Mouse (Mus musculus) neural tube, embryonic 12.5 days (tissue): ENCODE data around the gene Fam114a1. TPM values are rescaled to one million over a fixed set of nuclear protein-coding genes. Genes with fewer than 3 reads are reported as not detected.

Experiments
- ATAC-seq: fragments of 200-750 bp; cut with Nextera tagmentation; 2 replicates; pipeline ENCODE4 v1.8.0; 2017; ENCODE audit warnings: low read depth, mild to moderate bottlenecking, moderate TSS enrichment, moderate library complexity; ENCODE audit not compliant: low FRiP score
- H3K27ac ChIP-seq: fragments of 300-500 bp; sonication (generic); 2 replicates; pipeline ENCODE4 v1.5.1; 2016
- H3K27me3 ChIP-seq: fragments of 300-500 bp; sonication (generic); replicated peaks from 2 replicates; pipeline ENCODE4 v1.6.1; 2016; ENCODE audit warnings: mild to moderate bottlenecking
- H3K36me3 ChIP-seq: fragments of 300-500 bp; sonication (generic); 2 replicates; pipeline ENCODE4 v1.6.1; 2016; ENCODE audit warnings: mild to moderate bottlenecking
- H3K4me1 ChIP-seq: fragments of 300-500 bp; sonication (generic); 2 replicates; pipeline ENCODE4 v1.6.1; 2016
- H3K4me2 ChIP-seq: fragments of 300-500 bp; sonication (generic); replicated peaks from 2 replicates; pipeline ENCODE4 v1.6.1; 2016; ENCODE audit warnings: mild to moderate bottlenecking
- H3K4me3 ChIP-seq: fragments of 300-500 bp; sonication (generic); 2 replicates; pipeline ENCODE4 v1.5.1; 2016
- H3K9ac ChIP-seq: fragments of 300-500 bp; sonication (generic); 2 replicates; pipeline ENCODE4 v1.6.1; 2016; ENCODE audit warnings: mild to moderate bottlenecking
- H3K9me3 ChIP-seq: fragments of 300-500 bp; sonication (generic); 2 replicates; pipeline ENCODE4 v1.6.1; 2016; ENCODE audit warnings: mild to moderate bottlenecking
- WGBS: fragments of 180-500 bp; shearing (Covaris S2); methylation state at CpG from one replicate; pipeline ENCODE4 v1.1.7; 2016; 5-methylcytosine and 5-hydroxymethylcytosine counted together
- polyA plus RNA-seq: library from polyadenylated mRNA; unstranded; fragments of >200 nt; fragmentation: Nextera tagmentation; extraction: Ambion mirVana; gene quantifications from 2 replicates; pipeline ENCODE4 v1.2.1, GENCODE M21; 2016

Fam114a1 gene
- polyA plus RNA-seq, 1 experiment from 2014 or later, result 18.2 TPM

- 46% methylated on average over 7 of the region's 7 CpGs for WGBS
- Histone ChIP-seq H3K9me3 (no peaks in the 10 kb centered on the region), H3K27ac (no peak overlapping the region), H3K4me3 (no peak overlapping the region), H3K27me3 (no peaks in the 10 kb centered on the region), H3K4me1 (no peaks in the 10 kb centered on the region), H3K4me2 (no peak overlapping the region), H3K9ac (no peak overlapping the region), H3K36me3 (no peaks in the 10 kb centered on the region)
- ATAC-seq, result no peak
These were observed 42.2 kb downstream of the Fam114a1 start for GRCm38 (mm10) chr5:65011901-65012573.

DNA sequence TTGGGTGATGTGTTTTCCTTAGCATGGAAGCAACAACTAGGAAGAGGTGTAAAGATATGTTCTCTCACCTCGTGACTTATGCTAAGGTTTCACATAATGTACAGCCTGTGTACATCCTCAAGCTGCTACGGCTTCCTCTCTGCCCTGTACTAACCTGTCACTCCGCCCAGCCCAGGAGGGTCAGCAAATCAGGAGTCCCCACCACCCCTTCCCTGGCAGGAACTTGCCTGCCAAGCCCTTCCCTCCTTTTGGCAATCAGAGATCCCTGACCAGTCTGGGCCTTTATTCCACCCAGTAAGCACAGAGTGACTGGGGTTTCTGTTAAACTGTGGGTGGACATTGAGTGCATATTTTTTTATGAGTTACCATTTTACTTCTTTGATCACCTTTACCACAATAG, 45.6 kb downstream of the Fam114a1 start:
- 91% methylated on average over 3 of the region's 3 CpGs for WGBS
- no peaks in the 10 kb centered on the region for H3K36me3 ChIP-seq
- H3K27me3 ChIP-seq, result no peaks in the 10 kb centered on the region
- H3K4me2 ChIP-seq, result no peak overlapping the region
- H3K9me3 ChIP-seq, result no peaks in the 10 kb centered on the region
- no peaks in the 10 kb centered on the region; the same call in 1 of the 2 replicates for H3K4me1 ChIP-seq
- H3K9ac ChIP-seq, result no peak overlapping the region
- no peak for ATAC-seq
- no peak overlapping the region for H3K4me3 ChIP-seq
- no peak overlapping the region for H3K27ac ChIP-seq

DNA sequence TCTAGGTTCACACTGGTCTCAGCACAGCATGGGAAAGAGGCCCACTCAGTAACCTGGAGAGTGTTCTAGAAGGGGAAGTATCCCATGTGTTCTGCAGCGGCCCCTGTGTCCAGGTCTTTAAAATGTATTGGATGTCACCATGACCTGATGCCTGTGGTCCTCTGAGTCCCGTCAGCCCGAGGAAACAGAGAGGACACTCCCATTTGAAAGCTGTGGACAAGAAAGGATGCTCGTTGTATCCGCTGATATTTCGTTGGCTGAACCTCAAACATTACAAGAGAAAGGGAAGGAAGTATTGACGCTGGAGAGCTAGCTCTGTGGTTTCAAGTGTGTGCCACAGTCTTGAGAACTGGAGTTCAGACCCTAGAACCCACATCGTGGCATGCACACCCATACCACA, 49.2 kb downstream of the Fam114a1 start:
- no peak for ATAC-seq
- Histone ChIP-seq H3K4me2 (no peak overlapping the region), H3K4me3 (no peak overlapping the region), H3K9me3 (no peaks in the 10 kb centered on the region), H3K27ac (no peak overlapping the region), H3K4me1 (no peaks in the 10 kb centered on the region; the same call in 1 of the 2 replicates), H3K27me3 (no peaks in the 10 kb centered on the region), H3K9ac (no peak overlapping the region), H3K36me3 (no peaks in the 10 kb centered on the region)
- WGBS, result 83% methylated on average over 8 of the region's 8 CpGs

- Histone ChIP-seq H3K4me3 (no peak overlapping the region), H3K36me3 (no peaks in the 10 kb centered on the region), H3K4me2 (no peak overlapping the region), H3K9ac (no peak overlapping the region), H3K27ac (no peak overlapping the region), H3K27me3 (no peaks in the 10 kb centered on the region), H3K4me1 (no peaks in the 10 kb centered on the region; the same call in 1 of the 2 replicates), H3K9me3 (no peaks in the 10 kb centered on the region)
- 60% methylated on average over 7 of the region's 7 CpGs for WGBS
- 0 out of 2 replicates have a peak, but pooled peaks have one; percentile 61 for ATAC-seq
These were observed 50.0 kb downstream of the Fam114a1 start for GRCm38 (mm10) chr5:65019823-65020222.

DNA sequence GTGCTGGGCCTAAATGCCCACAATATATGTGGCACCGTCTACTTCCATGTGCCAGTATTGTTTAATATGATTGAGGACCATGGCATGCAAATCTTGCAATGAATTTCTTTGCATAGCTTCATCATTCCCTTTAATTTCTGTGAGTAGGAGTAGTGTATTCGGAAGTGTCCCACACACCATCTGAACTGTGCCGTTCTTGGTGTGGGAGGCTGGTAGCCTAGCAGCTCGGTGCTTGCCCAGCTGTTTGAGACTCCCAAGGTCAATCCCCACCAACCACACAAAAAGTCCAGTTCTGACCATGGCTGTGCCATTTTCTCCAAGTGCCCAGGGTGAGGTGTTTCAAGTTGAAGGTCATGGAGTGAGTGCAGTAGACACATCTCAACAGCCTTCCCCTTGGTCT, 52.1 kb downstream of the Fam114a1 start:
- no peaks in the 10 kb centered on the region for H3K9me3 ChIP-seq
- no peak overlapping the region for H3K9ac ChIP-seq
- H3K27ac ChIP-seq, result no peak overlapping the region
- no peak overlapping the region for H3K4me3 ChIP-seq
- no peak for ATAC-seq
- H3K36me3 ChIP-seq, result no peaks in the 10 kb centered on the region
- H3K4me2 ChIP-seq, result no peak overlapping the region
- 92% methylated on average over 4 of the region's 4 CpGs for WGBS
- no peaks in the 10 kb centered on the region; the same call in 1 of the 2 replicates for H3K4me1 ChIP-seq
- no peaks in the 10 kb centered on the region for H3K27me3 ChIP-seq

DNA sequence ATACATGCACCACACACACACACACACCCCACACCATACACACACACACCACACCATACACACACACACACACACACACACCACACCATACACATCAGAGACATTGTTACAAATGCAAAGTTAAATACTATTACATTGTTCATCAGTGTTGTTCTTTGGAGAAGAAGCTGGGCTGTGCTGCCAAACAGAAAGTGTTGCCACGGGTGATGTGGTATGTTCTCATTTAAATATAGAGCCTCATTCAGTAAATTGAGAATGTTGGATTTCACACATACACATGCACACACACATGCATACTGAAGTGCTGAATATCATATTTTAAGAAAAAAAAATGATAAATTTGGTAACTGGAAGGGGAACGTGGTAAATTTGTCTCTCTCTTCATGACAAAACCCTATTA, 54.8 kb downstream of the Fam114a1 start:
- Histone ChIP-seq H3K9me3 (no peaks in the 10 kb centered on the region), H3K4me2 (no peak overlapping the region), H3K9ac (no peak overlapping the region), H3K27ac (no peak overlapping the region), H3K27me3 (no peaks in the 10 kb centered on the region), H3K36me3 (no peaks in the 10 kb centered on the region), H3K4me1 (peaks cover 14% of the 10 kb centered on the region), H3K4me3 (no peak overlapping the region)
- WGBS, result 76% methylated on average over 2 of the region's 2 CpGs
- ATAC-seq, result no peak

DNA sequence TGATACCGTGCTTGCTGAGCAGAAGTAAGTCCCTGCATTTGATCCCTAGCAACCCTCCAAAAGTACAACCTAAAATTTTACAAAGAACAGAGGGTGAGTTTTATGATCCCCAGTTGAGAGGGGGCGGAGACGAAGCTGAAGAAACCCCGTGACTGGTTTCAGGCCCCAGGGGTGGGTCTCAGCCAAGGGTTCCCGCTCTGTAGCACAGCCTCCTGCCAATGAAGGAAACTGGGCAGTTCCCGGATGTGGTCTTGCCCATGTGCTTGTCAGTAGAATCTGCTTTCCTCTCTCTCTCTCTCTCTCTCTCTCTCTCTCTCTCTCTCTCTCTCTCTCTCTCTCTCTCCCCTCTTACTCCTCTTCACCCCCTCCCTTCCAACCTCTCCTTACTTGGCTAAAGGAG, 56.0 kb downstream of the Fam114a1 start:
- 47% methylated on average over 6 of the region's 6 CpGs for WGBS
- Histone ChIP-seq H3K9ac (no peak overlapping the region), H3K36me3 (no peaks in the 10 kb centered on the region), H3K4me2 (no peak overlapping the region), H3K4me1 (peaks cover 14% of the 10 kb centered on the region), H3K9me3 (no peaks in the 10 kb centered on the region), H3K27me3 (no peaks in the 10 kb centered on the region), H3K27ac (no peak overlapping the region), H3K4me3 (no peak overlapping the region)
- no peak for ATAC-seq

GRCm38 (mm10) chr5:65026776-65027175, 56.9 kb downstream of the Fam114a1 start:
- Histone ChIP-seq H3K27ac (no peak overlapping the region), H3K27me3 (no peaks in the 10 kb centered on the region), H3K4me2 (no peak overlapping the region), H3K4me3 (no peak overlapping the region), H3K4me1 (peaks cover 14% of the 10 kb centered on the region), H3K9me3 (no peaks in the 10 kb centered on the region), H3K36me3 (no peaks in the 10 kb centered on the region), H3K9ac (no peak overlapping the region)
- ATAC-seq, result no peak
- WGBS, result 82% methylated on average over 9 of the region's 9 CpGs

DNA sequence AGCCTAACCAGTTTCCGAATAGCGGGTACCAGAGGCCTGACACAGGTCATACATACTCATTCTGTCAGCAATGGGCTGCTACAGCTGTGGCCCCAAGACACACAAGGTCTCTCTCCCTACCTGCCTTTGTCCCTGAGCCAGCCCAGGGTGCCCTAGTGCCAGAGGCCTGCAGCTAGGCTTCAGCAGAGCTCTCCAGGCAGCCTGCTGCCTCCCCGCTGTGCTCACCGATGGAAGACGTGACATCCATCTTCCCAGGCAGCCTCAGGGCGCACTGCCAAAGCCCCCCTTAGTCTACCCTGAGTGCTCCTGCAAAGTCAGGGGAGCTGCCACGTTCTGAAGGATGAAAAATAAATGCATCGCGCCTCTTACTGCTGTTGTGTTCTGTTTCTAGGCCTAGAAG, 58.1 kb downstream of the Fam114a1 start:
- ATAC-seq, result peak; percentile 77; the same call in 1 of the 2 replicates
- Histone ChIP-seq H3K9me3 (no peaks in the 10 kb centered on the region), H3K9ac (no peak overlapping the region), H3K4me1 (peaks cover 14% of the 10 kb centered on the region), H3K4me3 (no peak overlapping the region), H3K4me2 (0 out of 2 replicates have a peak overlapping the region, but pooled peaks have one; percentile 9), H3K27ac (peak overlapping the region; percentile 47), H3K36me3 (no peaks in the 10 kb centered on the region), H3K27me3 (no peaks in the 10 kb centered on the region)
- 40% methylated on average over 9 of the region's 9 CpGs for WGBS

DNA sequence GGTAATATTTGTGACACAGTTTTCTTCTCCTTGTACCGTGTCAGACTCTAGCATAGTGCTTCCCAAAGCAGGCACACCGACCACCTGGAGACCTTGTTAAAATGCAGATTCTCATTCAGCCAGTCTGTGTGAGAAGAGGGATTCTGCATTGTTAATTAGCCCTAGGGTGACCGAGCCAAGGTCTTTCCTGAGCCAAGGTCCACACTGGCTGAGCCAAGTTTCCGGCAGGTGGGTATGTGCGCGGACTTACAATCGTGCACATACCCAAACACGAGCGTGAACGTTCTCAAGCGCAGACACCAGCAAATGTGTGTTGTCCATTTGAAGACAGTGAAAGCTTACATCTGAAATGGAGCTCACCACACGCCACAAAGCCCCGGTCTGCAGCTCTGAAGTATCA, 66.7 kb downstream of the Fam114a1 start:
- ATAC-seq, result no peak
- Histone ChIP-seq H3K4me2 (no peak overlapping the region), H3K4me1 (no peaks in the 10 kb centered on the region), H3K9ac (no peak overlapping the region), H3K4me3 (no peak overlapping the region), H3K27ac (no peak overlapping the region), H3K27me3 (no peaks in the 10 kb centered on the region), H3K36me3 (no peaks in the 10 kb centered on the region), H3K9me3 (no peaks in the 10 kb centered on the region)
- WGBS, result 71% methylated on average over 13 of the region's 13 CpGs

- Histone ChIP-seq H3K36me3 (no peaks in the 10 kb centered on the region), H3K4me2 (no peak overlapping the region), H3K4me3 (no peak overlapping the region), H3K9ac (no peak overlapping the region), H3K9me3 (no peaks in the 10 kb centered on the region), H3K27me3 (no peaks in the 10 kb centered on the region), H3K27ac (no peak overlapping the region), H3K4me1 (no peaks in the 10 kb centered on the region)
- ATAC-seq, result no peak
- WGBS, result 83% methylated on average over 9 of the region's 9 CpGs
These were observed 68.4 kb downstream of the Fam114a1 start for GRCm38 (mm10) chr5:65038305-65038704.

GRCm38 (mm10) chr5:65038811-65039571, 69.1 kb downstream of the Fam114a1 start:
- Histone ChIP-seq H3K27me3 (no peaks in the 10 kb centered on the region), H3K9me3 (no peaks in the 10 kb centered on the region), H3K4me3 (no peak overlapping the region), H3K27ac (no peak overlapping the region), H3K36me3 (no peaks in the 10 kb centered on the region), H3K4me1 (no peaks in the 10 kb centered on the region), H3K9ac (no peak overlapping the region), H3K4me2 (no peak overlapping the region)
- WGBS, result 88% methylated on average over 11 of the region's 11 CpGs
- no peak for ATAC-seq
